Mouse (Mus musculus): ENCODE data around the gene Rnf183. TPM values are rescaled to one million over a fixed set of nuclear protein-coding genes. Genes with fewer than 3 reads are reported as not detected.

The Rnf183 gene
- total RNA-seq, 2 experiments from 2014 or later = not detected

DNA sequence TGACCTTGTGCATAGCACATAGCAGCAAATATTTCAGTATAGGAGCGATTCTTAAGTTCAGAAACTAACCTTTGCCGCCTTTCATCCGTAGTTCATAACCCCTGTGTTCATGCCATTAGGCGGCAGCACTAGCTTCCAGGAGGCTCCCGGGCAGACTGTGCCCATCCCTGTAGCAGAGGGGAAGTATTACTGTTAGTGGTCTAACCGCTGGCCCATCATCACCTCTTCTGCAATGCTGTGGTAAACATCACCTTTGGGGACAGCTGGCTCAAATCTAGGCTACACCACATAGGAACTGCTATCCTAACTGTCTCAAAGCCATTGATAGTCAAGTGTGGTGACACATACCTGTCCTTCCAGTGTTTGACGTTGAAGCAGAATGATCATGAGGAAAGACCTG lies 43.2 kb downstream of the Rnf183 start:
- intact Hi-C loops (cut with DNase I) = no loop called here
- no peak for DNase-seq (ENCODE audit: low spot score in 2 of 2)

DNA sequence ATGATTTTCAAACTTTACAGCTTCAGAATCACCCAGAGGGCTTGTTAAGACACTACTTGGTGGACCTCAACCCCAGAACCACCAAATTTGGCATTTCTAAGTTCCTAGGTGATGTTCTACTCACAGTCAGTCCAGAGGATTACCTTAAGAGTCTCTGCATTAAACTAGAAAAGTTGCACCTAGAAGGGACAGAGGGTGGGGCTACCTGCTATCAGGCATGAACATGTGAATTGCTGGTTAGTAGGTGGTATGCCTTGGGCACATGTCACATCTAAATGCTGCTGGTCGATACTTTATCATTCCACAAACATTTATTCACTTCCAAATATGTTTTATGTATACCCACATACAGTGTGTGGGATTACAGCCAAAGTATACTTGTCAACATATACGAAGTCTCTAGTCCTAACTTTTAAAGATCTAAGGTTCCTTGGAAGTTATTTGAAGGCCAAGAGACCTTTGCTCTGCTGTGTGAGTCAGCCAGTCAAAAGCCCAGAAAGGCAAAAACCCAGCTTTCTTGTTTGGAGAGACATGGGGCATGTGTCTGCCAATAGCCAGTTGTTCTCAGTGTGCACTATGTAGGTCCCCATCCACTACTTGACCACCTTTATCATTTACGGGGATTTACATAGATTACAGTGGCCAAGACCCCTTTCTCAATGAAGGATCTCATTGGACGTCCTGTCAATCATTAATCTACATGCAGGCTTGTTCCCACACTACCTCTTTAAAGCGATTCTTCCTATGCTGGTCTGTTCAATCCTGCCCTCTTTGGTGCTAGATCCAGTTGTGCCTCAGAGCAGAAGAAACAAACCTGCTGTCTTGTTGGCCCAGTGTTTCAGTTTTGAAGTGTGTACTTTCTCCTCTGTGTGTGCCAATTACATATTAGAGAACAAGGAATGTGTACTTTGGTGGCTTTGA lies 45.2 kb downstream of the Rnf183 start:
- intact Hi-C loops (cut with DNase I) = no loop called here

DNA sequence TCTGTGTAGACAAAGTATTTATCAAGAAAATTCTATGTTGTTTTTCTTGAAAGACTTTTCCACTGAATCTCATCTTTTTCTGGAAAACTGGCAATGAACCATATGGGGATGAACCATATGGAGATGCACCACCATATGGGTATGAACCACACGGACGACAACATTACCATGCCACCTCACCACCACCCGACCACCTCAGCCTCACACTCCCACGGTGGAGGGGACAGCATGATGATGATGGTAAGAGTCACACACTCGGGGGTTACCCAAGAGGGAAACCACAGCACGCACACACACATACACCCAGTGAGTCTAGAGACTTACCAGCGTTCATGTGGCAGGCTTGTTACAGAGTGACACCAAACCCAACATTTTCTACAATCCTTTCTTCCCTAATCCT lies 49.6 kb downstream of the Rnf183 start:
- intact Hi-C loops (cut with DNase I) = no loop called here
- DNase-seq (ENCODE audit: low spot score in 2 of 2) = peak in 1 of 2 experiments; percentile 60

More for the DNA sequence above, 45.2 kb downstream of the Rnf183 start:
- DNase-seq (ENCODE audit: low spot score in 2 of 2) = no peak

DNA sequence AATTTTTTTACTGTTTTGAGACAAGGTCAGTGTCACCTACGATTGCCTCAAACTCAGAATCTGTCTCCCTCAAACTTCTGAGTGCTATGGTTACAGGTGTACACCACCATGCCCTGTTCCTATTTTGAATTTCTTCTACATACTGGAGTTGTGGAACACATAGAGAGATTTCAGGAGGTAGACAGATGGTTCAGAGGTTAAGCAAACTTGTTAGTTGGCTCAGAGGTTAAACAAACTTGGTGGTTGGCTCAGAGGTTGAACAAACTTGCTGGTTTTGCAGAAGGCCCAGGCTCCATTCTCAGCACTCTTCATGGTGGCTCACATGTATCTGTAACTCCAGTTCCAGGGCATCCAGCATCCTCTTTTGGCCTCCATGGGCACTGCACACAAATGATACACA lies 50.9 kb downstream of the Rnf183 start:
- intact Hi-C loops (cut with DNase I) = no loop called here

DNA sequence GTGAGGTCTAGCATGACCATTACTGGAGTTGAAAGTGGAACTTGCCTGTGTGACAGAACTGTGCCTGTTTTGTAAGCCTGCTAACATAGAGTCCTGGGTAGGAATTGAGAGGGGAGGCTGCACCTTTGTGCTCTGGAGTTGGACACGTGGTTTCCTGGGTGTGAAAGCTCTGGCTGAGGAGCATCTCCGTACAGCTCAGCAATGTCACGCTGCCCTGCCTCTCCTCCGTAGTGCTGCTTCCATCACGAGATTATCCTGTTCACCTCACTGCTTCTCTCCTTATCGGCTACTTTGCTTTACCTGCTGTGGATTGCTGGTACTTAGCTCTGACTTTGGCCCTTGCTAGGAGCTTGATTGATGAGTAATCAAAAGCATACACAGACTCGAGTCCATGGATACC lies 51.3 kb downstream of the Rnf183 start:
- intact Hi-C loops (cut with DNase I) = no loop called here
- no peak for DNase-seq (ENCODE audit: low spot score in 2 of 2)

More for the DNA sequence above, 50.9 kb downstream of the Rnf183 start:
- no peak for DNase-seq (ENCODE audit: low spot score in 2 of 2)

DNA sequence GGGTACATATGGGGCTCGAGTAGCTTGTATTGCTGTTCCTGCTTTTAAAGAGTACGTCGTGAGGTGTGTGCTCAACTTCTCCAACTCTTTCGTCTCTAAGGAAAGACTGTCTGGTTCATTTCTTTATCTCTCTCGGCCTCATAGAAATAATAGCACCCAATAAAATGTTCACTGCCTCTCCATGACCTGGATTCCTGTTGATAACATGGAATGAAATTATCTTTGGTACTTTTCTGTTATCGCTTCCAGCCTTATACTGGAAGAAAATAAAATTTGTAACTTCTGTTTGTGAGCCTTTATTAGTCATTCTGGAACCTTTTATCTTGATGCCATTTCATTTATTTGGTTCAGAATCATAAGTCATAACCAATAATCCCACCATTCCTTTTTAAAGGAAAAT lies 51.8 kb downstream of the Rnf183 start:
- intact Hi-C loops (cut with DNase I) = no loop called here
- no peak for DNase-seq (ENCODE audit: low spot score in 2 of 2)

DNA sequence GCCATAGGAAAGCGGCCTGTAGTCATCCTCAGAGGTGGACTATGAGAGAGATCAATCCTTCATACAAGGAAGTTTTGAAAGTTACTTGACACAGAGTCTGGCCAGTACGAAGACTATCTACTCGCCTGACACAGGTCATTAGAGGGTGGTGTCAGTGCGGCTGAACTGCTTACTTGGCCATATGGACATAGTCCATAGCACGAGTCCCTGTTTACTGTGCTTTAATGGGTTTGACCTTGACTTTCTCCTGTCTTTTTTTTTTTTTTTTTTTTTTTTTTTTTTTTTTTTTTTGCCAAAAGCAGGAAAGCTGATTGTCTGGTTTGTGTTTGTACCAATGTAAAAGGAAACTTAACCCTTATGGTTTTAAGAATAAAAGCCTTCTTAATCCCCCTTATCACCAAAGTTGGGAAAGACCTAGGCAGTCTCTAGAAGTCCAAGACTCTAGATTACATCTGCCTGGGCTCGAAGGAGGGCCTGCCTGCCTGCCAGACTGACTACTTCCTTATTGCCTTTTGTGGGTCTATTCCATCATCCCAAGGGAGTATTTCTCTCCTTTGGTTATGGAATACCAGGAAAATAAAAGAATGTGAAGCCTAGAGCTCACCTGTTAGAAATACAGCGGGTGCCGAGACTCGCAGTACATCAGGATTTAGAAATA lies 55.2 kb downstream of the Rnf183 start:
- intact Hi-C loops (cut with DNase I) = no loop called here
- DNase-seq (ENCODE audit: low spot score in 2 of 2) = no peak

Other genes starting within 250 kb of the Rnf183 start
- gene Zfp37, start 204.2 kb downstream of the Rnf183 start, total RNA-seq (2021) = 10 to 100 TPM; 20.2 to 20.5 TPM
- gene Slc31a2, start 172.7 kb downstream of the Rnf183 start, total RNA-seq (2021) = 1 to 10 TPM; 7.6 to 8.2 TPM
- 10 to 100 TPM; 33.1 to 35.9 TPM for gene Fkbp15, start 74.7 kb downstream of the Rnf183 start, total RNA-seq (2021)
- 10 to 100 TPM; 17.7 to 19.2 TPM for gene Slc31a1, start 74.5 kb downstream of the Rnf183 start, total RNA-seq (2021)
- 10 to 100 TPM; 43.8 to 45.0 TPM for gene Cdc26, start 26.6 kb downstream of the Rnf183 start, total RNA-seq (2021)
- gene Prpf4, start 26.5 kb downstream of the Rnf183 start, total RNA-seq (2021) = 10 to 100 TPM; 11.2 to 12.5 TPM
- gene Wdr31, start 35.6 kb upstream of the Rnf183 start, total RNA-seq (2021) = 1 to 10 TPM; 7.6 TPM
- under 1 TPM; 0.34 to 0.53 TPM for gene Bspry, start 44.8 kb upstream of the Rnf183 start, total RNA-seq (2021)
- gene Hdhd3, start 68.2 kb upstream of the Rnf183 start, total RNA-seq (2021) = 10 to 100 TPM in 1 of 2 experiments, 1 to 10 TPM in 1; 7.5 to 10.9 TPM
- 10 to 100 TPM; 25.4 to 30.8 TPM for gene Alad, start 84.7 kb upstream of the Rnf183 start, total RNA-seq (2021)
- 10 to 100 TPM; 19.9 to 20.2 TPM for gene Pole3, start 89.8 kb upstream of the Rnf183 start, total RNA-seq (2021)
- under 1 TPM; 0.37 to 0.53 TPM for gene 4933430I17Rik, start 90.1 kb upstream of the Rnf183 start, total RNA-seq (2021)
- 10 to 100 TPM; 24.1 to 27.4 TPM for gene Rgs3, start 124.6 kb upstream of the Rnf183 start, total RNA-seq (2021)